Mouse (Mus musculus): ENCODE data around the gene Clic6. TPM values are rescaled to one million over a fixed set of nuclear protein-coding genes. Genes with fewer than 3 reads are reported as not detected.

The Clic6 gene
- polyA plus RNA-seq, 1 experiment from 2014 or later, result 0.41 TPM

GRCm38 (mm10) chr16:92551266-92552105 lies 66.0 kb downstream of the Clic6 start:
- Histone ChIP-seq H3K4me2 (ENCODE audit: low read depth, severe bottlenecking) (no peak overlapping the region), H3K9me3 (ENCODE audit: control insufficient read depth, low read length) (no peaks in the 10 kb centered on the region), H3K4me1 (ENCODE audit: control insufficient read depth, insufficient read depth, low read length) (no peaks in the 10 kb centered on the region), H3K4me3 (ENCODE audit: low read depth, low read length) (no peak overlapping the region), H3K27ac (replicated peaks; ENCODE audit: low read depth, low read length) (no peak overlapping the region), H3K9ac (ENCODE audit: low read length) (no peak overlapping the region), H3K27me3 (ENCODE audit: control insufficient read depth, insufficient read depth, low read length) (no peaks in the 10 kb centered on the region), H3K36me3 (ENCODE audit: control insufficient read depth, insufficient read depth, low read length) (no peaks in the 10 kb centered on the region)
- 72% methylated on average over 13 of the region's 13 CpGs for WGBS
- no peak for DNase-seq (ENCODE audit: low spot score)
- no peak for ATAC-seq (ENCODE audit: insufficient number of reproducible peaks, low FRiP score, low TSS enrichment, low read depth)

- H3K4me2 ChIP-seq (ENCODE audit: low read depth, severe bottlenecking), result no peak overlapping the region
- DNase-seq (ENCODE audit: low spot score) (no peak), ATAC-seq (ENCODE audit: insufficient number of reproducible peaks, low FRiP score, low TSS enrichment, low read depth) (no peak)
- 63% methylated on average over 9 of the region's 9 CpGs for WGBS
- no peaks in the 10 kb centered on the region for H3K4me1 ChIP-seq (ENCODE audit: control insufficient read depth, insufficient read depth, low read length)
- H3K4me3 ChIP-seq (ENCODE audit: low read depth, low read length), result no peak overlapping the region
- H3K27ac ChIP-seq (replicated peaks; ENCODE audit: low read depth, low read length), result no peak overlapping the region
- no peaks in the 10 kb centered on the region for H3K27me3 ChIP-seq (ENCODE audit: control insufficient read depth, insufficient read depth, low read length)
- no peaks in the 10 kb centered on the region for H3K36me3 ChIP-seq (ENCODE audit: control insufficient read depth, insufficient read depth, low read length)
- H3K9me3 ChIP-seq (ENCODE audit: control insufficient read depth, low read length), result no peaks in the 10 kb centered on the region
- no peak overlapping the region for H3K9ac ChIP-seq (ENCODE audit: low read length)
Measured at GRCm38 (mm10) chr16:92552106-92552382, 66.5 kb downstream of the Clic6 start.

GRCm38 (mm10) chr16:92552858-92553257 lies 67.3 kb downstream of the Clic6 start:
- WGBS, result 60% methylated on average over 11 of the region's 11 CpGs

GRCm38 (mm10) chr16:92555051-92555450 lies 69.5 kb downstream of the Clic6 start:
- no peaks in the 10 kb centered on the region for H3K9me3 ChIP-seq (ENCODE audit: control insufficient read depth, low read length)
- DNase-seq (ENCODE audit: low spot score) (no peak), ATAC-seq (ENCODE audit: insufficient number of reproducible peaks, low FRiP score, low TSS enrichment, low read depth) (no peak)
- H3K36me3 ChIP-seq (ENCODE audit: control insufficient read depth, insufficient read depth, low read length), result no peaks in the 10 kb centered on the region
- H3K4me3 ChIP-seq (ENCODE audit: low read depth, low read length), result no peak overlapping the region
- H3K9ac ChIP-seq (ENCODE audit: low read length), result no peak overlapping the region
- H3K27ac ChIP-seq (replicated peaks; ENCODE audit: low read depth, low read length), result no peak overlapping the region
- H3K27me3 ChIP-seq (ENCODE audit: control insufficient read depth, insufficient read depth, low read length), result no peaks in the 10 kb centered on the region
- WGBS, result 97% methylated on average over 1 of the region's 1 CpGs
- no peak overlapping the region for H3K4me2 ChIP-seq (ENCODE audit: low read depth, severe bottlenecking)
- H3K4me1 ChIP-seq (ENCODE audit: control insufficient read depth, insufficient read depth, low read length), result no peaks in the 10 kb centered on the region

More at GRCm38 (mm10) chr16:92552858-92553257, 67.3 kb downstream of the Clic6 start:
- Histone ChIP-seq H3K4me2 (ENCODE audit: low read depth, severe bottlenecking) (no peak overlapping the region), H3K27me3 (ENCODE audit: control insufficient read depth, insufficient read depth, low read length) (no peaks in the 10 kb centered on the region), H3K9me3 (ENCODE audit: control insufficient read depth, low read length) (no peaks in the 10 kb centered on the region), H3K27ac (replicated peaks; ENCODE audit: low read depth, low read length) (no peak overlapping the region), H3K36me3 (ENCODE audit: control insufficient read depth, insufficient read depth, low read length) (no peaks in the 10 kb centered on the region), H3K4me1 (ENCODE audit: control insufficient read depth, insufficient read depth, low read length) (no peaks in the 10 kb centered on the region), H3K9ac (ENCODE audit: low read length) (no peak overlapping the region), H3K4me3 (ENCODE audit: low read depth, low read length) (no peak overlapping the region)
- DNase-seq (ENCODE audit: low spot score) (no peak), ATAC-seq (ENCODE audit: insufficient number of reproducible peaks, low FRiP score, low TSS enrichment, low read depth) (no peak)

GRCm38 (mm10) chr16:92565291-92565690 lies 79.8 kb downstream of the Clic6 start:
- 81% methylated on average over 11 of the region's 11 CpGs for WGBS
- H3K36me3 ChIP-seq (ENCODE audit: control insufficient read depth, insufficient read depth, low read length), result no peaks in the 10 kb centered on the region
- H3K27ac ChIP-seq (replicated peaks; ENCODE audit: low read depth, low read length), result no peak overlapping the region
- H3K9me3 ChIP-seq (ENCODE audit: control insufficient read depth, low read length), result no peaks in the 10 kb centered on the region
- no peak overlapping the region for H3K9ac ChIP-seq (ENCODE audit: low read length)
- no peak overlapping the region for H3K4me3 ChIP-seq (ENCODE audit: low read depth, low read length)
- DNase-seq (ENCODE audit: low spot score), result no peak
- H3K27me3 ChIP-seq (ENCODE audit: control insufficient read depth, insufficient read depth, low read length), result no peaks in the 10 kb centered on the region
- ATAC-seq (ENCODE audit: insufficient number of reproducible peaks, low FRiP score, low TSS enrichment, low read depth), result no peak
- no peak overlapping the region for H3K4me2 ChIP-seq (ENCODE audit: low read depth, severe bottlenecking)
- peaks cover 4% of the 10 kb centered on the region; the same call in 1 of the 2 replicates for H3K4me1 ChIP-seq (ENCODE audit: control insufficient read depth, insufficient read depth, low read length)

- ATAC-seq (ENCODE audit: insufficient number of reproducible peaks, low FRiP score, low TSS enrichment, low read depth) (no peak), DNase-seq (ENCODE audit: low spot score) (peak; percentile 95)
- Histone ChIP-seq H3K27me3 (ENCODE audit: control insufficient read depth, insufficient read depth, low read length) (no peaks in the 10 kb centered on the region), H3K27ac (replicated peaks; ENCODE audit: low read depth, low read length) (no peak overlapping the region), H3K4me1 (ENCODE audit: control insufficient read depth, insufficient read depth, low read length) (peaks cover 4% of the 10 kb centered on the region; the same call in 1 of the 2 replicates), H3K4me2 (ENCODE audit: low read depth, severe bottlenecking) (no peak overlapping the region), H3K4me3 (ENCODE audit: low read depth, low read length) (no peak overlapping the region), H3K36me3 (ENCODE audit: control insufficient read depth, insufficient read depth, low read length) (no peaks in the 10 kb centered on the region), H3K9ac (ENCODE audit: low read length) (no peak overlapping the region), H3K9me3 (ENCODE audit: control insufficient read depth, low read length) (no peaks in the 10 kb centered on the region)
- under 1% methylated on average over 6 of the region's 6 CpGs for WGBS
Measured at GRCm38 (mm10) chr16:92565708-92566107, 80.2 kb downstream of the Clic6 start.

- ATAC-seq (ENCODE audit: insufficient number of reproducible peaks, low FRiP score, low TSS enrichment, low read depth) (0 out of 2 replicates have a peak, but pooled peaks have one; percentile 31), DNase-seq (ENCODE audit: low spot score) (no peak)
- peaks cover 4% of the 10 kb centered on the region; the same call in 1 of the 2 replicates for H3K4me1 ChIP-seq (ENCODE audit: control insufficient read depth, insufficient read depth, low read length)
- H3K9me3 ChIP-seq (ENCODE audit: control insufficient read depth, low read length), result no peaks in the 10 kb centered on the region
- no peak overlapping the region for H3K4me3 ChIP-seq (ENCODE audit: low read depth, low read length)
- 8% methylated on average over 5 of the region's 5 CpGs for WGBS
- H3K4me2 ChIP-seq (ENCODE audit: low read depth, severe bottlenecking), result no peak overlapping the region
- H3K36me3 ChIP-seq (ENCODE audit: control insufficient read depth, insufficient read depth, low read length), result no peaks in the 10 kb centered on the region
- no peak overlapping the region for H3K27ac ChIP-seq (replicated peaks; ENCODE audit: low read depth, low read length)
- no peak overlapping the region for H3K9ac ChIP-seq (ENCODE audit: low read length)
- H3K27me3 ChIP-seq (ENCODE audit: control insufficient read depth, insufficient read depth, low read length), result no peaks in the 10 kb centered on the region
Measured at GRCm38 (mm10) chr16:92566146-92566545, 80.6 kb downstream of the Clic6 start.

- no peak for ATAC-seq (ENCODE audit: insufficient number of reproducible peaks, low FRiP score, low TSS enrichment, low read depth)
- Histone ChIP-seq H3K27me3 (ENCODE audit: control insufficient read depth, insufficient read depth, low read length) (no peaks in the 10 kb centered on the region), H3K4me1 (ENCODE audit: control insufficient read depth, insufficient read depth, low read length) (peaks cover under 1% of the 10 kb centered on the region; the same call in 1 of the 2 replicates), H3K9me3 (ENCODE audit: control insufficient read depth, low read length) (no peaks in the 10 kb centered on the region), H3K9ac (ENCODE audit: low read length) (no peak overlapping the region), H3K4me3 (ENCODE audit: low read depth, low read length) (no peak overlapping the region), H3K36me3 (ENCODE audit: control insufficient read depth, insufficient read depth, low read length) (no peaks in the 10 kb centered on the region), H3K27ac (replicated peaks; ENCODE audit: low read depth, low read length) (no peak overlapping the region), H3K4me2 (ENCODE audit: low read depth, severe bottlenecking) (no peak overlapping the region)
- WGBS, result 91% methylated on average over 11 of the region's 11 CpGs
- DNase-seq (ENCODE audit: low spot score), result no peak
Measured at GRCm38 (mm10) chr16:92571246-92571645, 85.7 kb downstream of the Clic6 start.
